In the genomic region with DNA sequence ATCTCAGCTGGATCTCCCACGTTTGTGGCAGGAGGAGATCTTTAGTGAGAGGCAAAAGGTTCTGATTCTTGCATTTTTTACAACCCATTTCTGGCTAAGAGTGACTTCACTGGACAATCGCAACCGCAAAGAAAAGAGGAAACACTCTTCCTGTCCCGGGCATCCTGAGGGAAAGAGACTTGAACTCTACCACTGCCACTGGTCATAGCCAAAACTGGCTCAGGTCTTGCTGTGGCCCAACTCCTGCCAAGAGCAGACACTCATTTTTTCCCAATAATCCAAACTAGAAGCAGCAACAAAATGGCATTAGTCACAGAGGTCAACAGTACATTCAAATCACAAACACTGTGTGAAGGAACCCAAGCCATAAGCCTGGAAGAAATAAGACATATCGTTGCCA, we compare ENCODE assay signal across 22 mouse cellular contexts. TPM values are rescaled to one million over a fixed set of nuclear protein-coding genes. Genes with fewer than 3 reads are reported as not detected.
"Had no signal": no experiment of that assay in that cellular context is flagged by ENCODE, and none has a peak within 500 bp of the region (broad histone marks: within the 10 kb centered on the region; RNA-seq: fewer than 3 reads in every experiment).

No protein-coding gene starts in this region.

- H3K4me1 ChIP-seq: stomach, embryonic 15.5 days had no signal

- H3K4me2 ChIP-seq: liver, embryonic 13.5 days; midbrain, embryonic 11.5 days; neural tube, embryonic 12.5 days; neural tube, embryonic 15.5 days; stomach, embryonic 15.5 days had no signal

- H3K27ac ChIP-seq: left cerebral cortex, adult 2 months; liver, embryonic 13.5 days; neural tube, embryonic 12.5 days; neural tube, embryonic 15.5 days; stomach, embryonic 15.5 days had no signal

- H3K36me3 ChIP-seq: liver, embryonic 13.5 days; neural tube, embryonic 12.5 days; neural tube, embryonic 15.5 days; stomach, embryonic 15.5 days had no signal

- H3K9ac ChIP-seq: liver, embryonic 13.5 days; neural tube, embryonic 12.5 days; neural tube, embryonic 15.5 days; stomach, embryonic 15.5 days had no signal

- DNase-seq: kidney, adult 18-20 months; kidney, adult 9 months; kidney, postnatal 14 days; kidney, postnatal 4 days; layer of hippocampus, postnatal 36 days; liver, embryonic 13.5 days; lung, adult 2 months; lung, postnatal 14 days; lung, postnatal 4 days; midbrain, embryonic 14.5 days; right cerebral cortex, adult 18-20 months; right cerebral cortex, postnatal 14 days; thymus, postnatal 36 days had no signal

- H3K4me3 ChIP-seq: left cerebral cortex, adult 2 months; liver, embryonic 13.5 days; neural tube, embryonic 12.5 days; neural tube, embryonic 15.5 days; stomach, embryonic 15.5 days had no signal

- H3K27me3 ChIP-seq: liver, embryonic 13.5 days; neural tube, embryonic 12.5 days; neural tube, embryonic 15.5 days; stomach, embryonic 15.5 days had no signal

- ATAC-seq: intestine, embryonic 16.5 days had no signal

- H3K9me3 ChIP-seq: liver, embryonic 13.5 days; neural tube, embryonic 12.5 days; neural tube, embryonic 15.5 days; stomach, embryonic 15.5 days had no signal

RNA-seq across cellular contexts. Expression of a gene that starts 28.1 kb away (rescaled TPM):
- total RNA-seq: liver, adult 2 months; midbrain, postnatal 0 days had no signal
- polyA plus RNA-seq: intestine, embryonic 16.5 days; kidney, embryonic 16.5 days; liver, adult 2 months; midbrain, embryonic 14.5 days; midbrain, postnatal 0 days; neural tube, embryonic 15.5 days had no signal
